Mouse (Mus musculus) cerebellum, adult 2 months (tissue): ENCODE results near the gene Pih1d1.
A peak's percentile ranks its signal among the peaks of the same experiment; 100 is the strongest.

ENCODE experiments used
- CTCF ChIP-seq: fragments of 200-500 bp; IDR thresholded peaks from 2 replicates; pipeline ENCODE4 v1.5.1; 2011; ENCODE audit warnings: low read depth, mild to moderate bottlenecking, control low read depth, low read length, moderate library complexity, borderline replicate concordance; ENCODE audit not compliant: insufficient read depth
- POLR2A ChIP-seq: fragments of 200-500 bp; IDR thresholded peaks from 2 replicates; pipeline ENCODE4 v1.6.1; 2011; ENCODE audit warnings: low read length, control low read depth, borderline replicate concordance; ENCODE audit not compliant: insufficient read depth

- TF ChIP-seq CTCF, result no peak
- TF ChIP-seq POLR2A, result peak; percentile 73; the same call in 1 of the 2 replicates
Measured at GRCm38 (mm10) chr7:45182199-45182601, 28.1 kb downstream of the Pih1d1 start.
